Mouse (Mus musculus): ENCODE data around the gene Pcyt2.

GRCm38 (mm10) chr11:120575940-120576339 lies 41.8 kb downstream of the Pcyt2 start:
- TF ChIP-seq CTCF (IDR thresholded peaks at IDR 0.05; ENCODE audit: insufficient read depth, low read depth, low read length) (no peak), POLR2A (IDR thresholded peaks at IDR 0.05; ENCODE audit: insufficient read depth, low read depth, low read length) (no peak)
